Mouse (Mus musculus): ENCODE measurements at regions not wholly inside any gene's neighbourhood (a gene's known extent, or its start where the extent isn't known, plus 50 kb on each side); places are given as distances from the start of the nearest gene placed in this dataset.

- TF ChIP-seq POLR2A (IDR thresholded peaks at IDR 0.05; ENCODE audit: borderline replicate concordance, insufficient read depth, low read length) = no peak
- no peak for TF ChIP-seq CTCF (IDR thresholded peaks at IDR 0.05; ENCODE audit: borderline replicate concordance, insufficient read depth, low read depth, low read length)
Measured at GRCm38 (mm10) chr5:26590886-26591285, 226.1 kb upstream of the Dpp6 start.

Data from cerebellum, adult 2 months (tissue).